Mouse (Mus musculus): ENCODE data around the gene Cdkn1a.

GRCm38 (mm10) chr17:29072701-29073307 lies 18.0 kb upstream of the Cdkn1a start:
- TF ChIP-seq POLR2A (IDR thresholded peaks at IDR 0.05; ENCODE audit: control insufficient read depth, low read depth, low read length) (no peak), CTCF (IDR thresholded peaks at IDR 0.05; ENCODE audit: control insufficient read depth, insufficient read depth, insufficient replicate concordance, low read depth, low read length) (no peak)

All from testis, adult 2 months (tissue).